Comparison of ENCODE assay signal across 18 mouse cellular contexts in genomic region chr12:78916278-78916677, GRCm38 (mm10). TPM values are rescaled to one million over a fixed set of nuclear protein-coding genes. Genes with fewer than 3 reads are reported as not detected.
DNase-seq lines count a peak whose midpoint lies in the region; ATAC-seq and TF ChIP-seq lines count a peak whose summit lies in the region.
"Had no signal": no experiment of that assay in that cellular context is flagged by ENCODE, and none has a peak within 500 bp of the region (broad histone marks: within the 10 kb centered on the region; RNA-seq: fewer than 3 reads in every experiment).

No protein-coding gene starts in this region.

- no peak overlapping the region for H3K9ac ChIP-seq in CH12.LX (ENCODE audit: insufficient read depth, low read depth)
- H3K9ac ChIP-seq in liver, embryonic 15.5 days, result peak overlapping the region; percentile 33; the same call in 1 of the 2 replicates
- no peak overlapping the region for H3K9ac ChIP-seq in forebrain, embryonic 11.5 days (ENCODE audit: low read length)
- H3K9ac ChIP-seq in hindbrain, embryonic 14.5 days, result no peak overlapping the region
- H3K9ac ChIP-seq: limb, embryonic 13.5 days had no signal

- no peak for DNase-seq in layer of hippocampus, adult 2 months (ENCODE audit: low spot score in 2 of 2)
- DNase-seq in layer of hippocampus, adult 11-12 months (ENCODE audit: low spot score), result no peak
- DNase-seq in CH12.LX (ENCODE audit: extremely low read depth) (no peak), Patski (ENCODE audit: low read depth, low spot score) (no peak)
- no peak for DNase-seq in forebrain, embryonic 11.5 days (ENCODE audit: low spot score)
- DNase-seq in hindbrain, embryonic 14.5 days (ENCODE audit: low spot score), result no peak
- no peak for DNase-seq in kidney, postnatal 14 days
- DNase-seq: adrenal gland, postnatal 14 days; cerebellum, postnatal 14 days; gastrocnemius, adult 2 months; kidney, adult 9 months; lung, postnatal 36 days; midbrain, embryonic 14.5 days had no signal

- peaks cover 0 to 10% of the 10 kb centered on the region in 2 experiments; a peak in 2 of 4 replicates for H3K4me1 ChIP-seq in CH12.LX (ENCODE audit: control insufficient read depth in 1 of 2, insufficient read depth in 2 of 2)
- H3K4me1 ChIP-seq in liver, embryonic 15.5 days (replicated peaks), result peaks cover 70% of the 10 kb centered on the region
- H3K4me1 ChIP-seq in forebrain, embryonic 11.5 days (replicated peaks; ENCODE audit: control insufficient read depth, insufficient read depth, low read length), result peaks cover 6% of the 10 kb centered on the region; the same call in 1 of the 2 replicates
- peaks cover 10% of the 10 kb centered on the region for H3K4me1 ChIP-seq in hindbrain, embryonic 14.5 days (replicated peaks; ENCODE audit: control insufficient read depth, insufficient read depth, low read length)

- TF ChIP-seq POLR2A in CH12.LX (IDR thresholded peaks at IDR 0.05; ENCODE audit: low read depth, low read length), result no peak

- CTCF ChIA-PET in Patski (lab: Charles Lee), result no interaction called here

- no peaks in the 10 kb centered on the region for H3K79me2 ChIP-seq in CH12.LX (replicated peaks; ENCODE audit: control insufficient read depth, extremely low read depth, insufficient read depth, poor library complexity, severe bottlenecking)

- no peak for TF ChIP-seq EP300 in CH12.LX (IDR thresholded peaks at IDR 0.05; ENCODE audit: low read length)

- no peak for ATAC-seq in Patski
- ATAC-seq in liver, embryonic 15.5 days (ENCODE audit: insufficient read depth), result no peak
- ATAC-seq in forebrain, embryonic 11.5 days (replicated peaks; ENCODE audit: low FRiP score), result no peak
- ATAC-seq in hindbrain, embryonic 14.5 days (ENCODE audit: low FRiP score), result no peak
- ATAC-seq: forebrain, embryonic 16.5 days; hindbrain, embryonic 16.5 days had no signal

- POLR2A ChIA-PET in Patski (lab: Charles Lee), result no interaction called here

- TF ChIP-seq RAD21 in CH12.LX (IDR thresholded peaks at IDR 0.05; ENCODE audit: low read depth, low read length), result no peak; the same call in 1 of the 2 replicates

- no peak overlapping the region for H3K27ac ChIP-seq in layer of hippocampus, adult 2 months
- no peak overlapping the region for H3K27ac ChIP-seq in CH12.LX (ENCODE audit: insufficient read depth, low read depth)
- peak overlapping the region; percentile 91 for H3K27ac ChIP-seq in liver, embryonic 15.5 days (replicated peaks)
- H3K27ac ChIP-seq in forebrain, embryonic 11.5 days (ENCODE audit: low read depth, low read length), result no peak overlapping the region
- H3K27ac ChIP-seq in hindbrain, embryonic 14.5 days, result no peak overlapping the region
- H3K27ac ChIP-seq: gastrocnemius, adult 2 months; limb, embryonic 13.5 days had no signal

- H3K27me3 ChIP-seq in CH12.LX (replicated peaks) (no peaks in the 10 kb centered on the region), Patski (no peaks in the 10 kb centered on the region)
- peaks cover 40% of the 10 kb centered on the region for H3K27me3 ChIP-seq in liver, embryonic 15.5 days
- H3K27me3 ChIP-seq in forebrain, embryonic 11.5 days (ENCODE audit: control insufficient read depth, insufficient read depth, low read length), result peaks cover 13% of the 10 kb centered on the region
- peaks cover 21% of the 10 kb centered on the region for H3K27me3 ChIP-seq in hindbrain, embryonic 14.5 days (ENCODE audit: control insufficient read depth, insufficient read depth, low read length)

- no peaks in the 10 kb centered on the region for H3K36me3 ChIP-seq in CH12.LX (replicated peaks in 1 of 2; ENCODE audit: control insufficient read depth in 1 of 2, insufficient read depth in 1 of 2, low read length in 1 of 2)
- H3K36me3 ChIP-seq in liver, embryonic 15.5 days (replicated peaks), result peaks cover 12% of the 10 kb centered on the region
- no peaks in the 10 kb centered on the region for H3K36me3 ChIP-seq in forebrain, embryonic 11.5 days (ENCODE audit: control insufficient read depth, insufficient read depth, low read length)
- no peaks in the 10 kb centered on the region for H3K36me3 ChIP-seq in hindbrain, embryonic 14.5 days (replicated peaks; ENCODE audit: control insufficient read depth, insufficient read depth)
- H3K36me3 ChIP-seq: heart, embryonic 10.5 days; limb, embryonic 13.5 days had no signal

- no peak overlapping the region for H3K4me2 ChIP-seq in CH12.LX (ENCODE audit: insufficient read depth, low read depth, poor library complexity, severe bottlenecking)
- peak overlapping the region; percentile 55; the same call in 1 of the 2 replicates for H3K4me2 ChIP-seq in liver, embryonic 15.5 days
- no peak overlapping the region for H3K4me2 ChIP-seq in forebrain, embryonic 11.5 days (ENCODE audit: low read depth, low read length, severe bottlenecking)
- no peak overlapping the region for H3K4me2 ChIP-seq in hindbrain, embryonic 14.5 days (replicated peaks)
- H3K4me2 ChIP-seq: limb, embryonic 13.5 days had no signal

- H3K9me3 ChIP-seq in CH12.LX (replicated peaks; ENCODE audit: low read length), result no peaks in the 10 kb centered on the region
- H3K9me3 ChIP-seq in liver, embryonic 15.5 days (replicated peaks), result no peaks in the 10 kb centered on the region
- H3K9me3 ChIP-seq in forebrain, embryonic 11.5 days (ENCODE audit: control insufficient read depth, low read length), result no peaks in the 10 kb centered on the region
- H3K9me3 ChIP-seq in hindbrain, embryonic 14.5 days (ENCODE audit: control insufficient read depth, low read length), result no peaks in the 10 kb centered on the region
- H3K9me3 ChIP-seq: heart, embryonic 10.5 days; limb, embryonic 13.5 days had no signal

- in situ Hi-C loops in CH12.LX (cut with MboI; ENCODE audit: low pct_ligation_motif_present, low pct_unique_long_range_greater_than_20kb, low sequenced_read_pairs), result no loop called here
- in situ Hi-C loops in Patski (cut with MboI; ENCODE audit: low pct_unique_long_range_greater_than_20kb), result no loop called here

- H3K4me3 ChIP-seq in layer of hippocampus, adult 2 months, result no peak overlapping the region
- H3K4me3 ChIP-seq in CH12.LX (replicated peaks in 1 of 3; ENCODE audit: low read depth in 2 of 3, low read length in 2 of 3, poor library complexity in 1 of 3), result no peak overlapping the region
- no peak overlapping the region for H3K4me3 ChIP-seq in liver, embryonic 15.5 days (replicated peaks)
- H3K4me3 ChIP-seq in forebrain, embryonic 11.5 days (ENCODE audit: low read depth, low read length), result no peak overlapping the region
- H3K4me3 ChIP-seq in hindbrain, embryonic 14.5 days (replicated peaks; ENCODE audit: low read length), result no peak overlapping the region
- H3K4me3 ChIP-seq: gastrocnemius, adult 2 months; heart, embryonic 10.5 days; limb, embryonic 13.5 days had no signal

- TF ChIP-seq CTCF in layer of hippocampus, adult 2 months (conservative IDR thresholded peaks at IDR 0.05), result peak; percentile 41
- TF ChIP-seq CTCF in CH12.LX (conservative IDR thresholded peaks at IDR 0.05 in 1 of 2, IDR thresholded peaks at IDR 0.05 in 1 of 2; ENCODE audit: low read depth in 2 of 2, low read length in 2 of 2) (peak; percentile 13 to 29; a peak in 2 of 4 replicates), Patski (IDR thresholded peaks at IDR 0.05) (peak; percentile 51)

- dilution Hi-C loops in CH12.LX (cut with MboI; ENCODE audit: extremely low pct_ligation_motif_present, extremely low pct_unique_long_range_greater_than_20kb, low sequenced_read_pairs), result no loop called here

- WGBS in liver, embryonic 15.5 days (ENCODE audit: insufficient replicate concordance), result 68% methylated on average over 3 of the region's 3 CpGs
- 66% methylated on average over 3 of the region's 3 CpGs for WGBS in forebrain, embryonic 11.5 days
- 73% methylated on average over 3 of the region's 3 CpGs for WGBS in hindbrain, embryonic 14.5 days

TF ChIP-seq in CH12.LX, 34 proteins besides CTCF, POLR2A, EP300 and RAD21 (continues in another document):
- TF ChIP-seq MEF2A (IDR thresholded peaks at IDR 0.05; ENCODE audit: borderline replicate concordance, low read depth, low read length) (no peak), NRF1 (IDR thresholded peaks at IDR 0.05; ENCODE audit: low read depth, low read length) (no peak), MAX (IDR thresholded peaks at IDR 0.05; ENCODE audit: low read length) (no peak), CHD2 (IDR thresholded peaks at IDR 0.05; ENCODE audit: low read length) (no peak), MXI1 (IDR thresholded peaks at IDR 0.05; ENCODE audit: low read depth, low read length) (no peak), USF2 (conservative IDR thresholded peaks at IDR 0.05; ENCODE audit: low read depth, low read length) (no peak), RCOR1 (conservative IDR thresholded peaks at IDR 0.05; ENCODE audit: low read depth, low read length) (no peak), USF1 (IDR thresholded peaks at IDR 0.05; ENCODE audit: low read depth, low read length) (no peak)

RNA-seq across cellular contexts. Expression of gene Plek2, which starts 9.5 kb away (rescaled TPM):
- under 1 TPM in 1 of 2 experiments, not detected in 1; 0.23 TPM for total RNA-seq in layer of hippocampus, adult 2 months (2021)
- total RNA-seq in CH12.LX (2012; rRNA removed) (0.85 and 1.1 TPM in 2 replicates), CH12.LX (2014; rRNA removed) (not detected in 2 replicates)
- polyA plus RNA-seq in CH12.LX (2012; ENCODE audit: insufficient read length, low read depth) (0.30 TPM in 1 of 2 replicates, not detected in the other), Patski (2021) (0.09 TPM)
- polyA plus RNA-seq in liver, embryonic 15.5 days (2015; fragmentation: Nextera tagmentation; extraction: Ambion mirVana), result 41.4 and 46.1 TPM in 2 replicates
- polyA plus RNA-seq in forebrain, embryonic 11.5 days (2014; fragmentation: Nextera tagmentation; extraction: Ambion mirVana), result 3.0 and 3.5 TPM in 2 replicates
- polyA plus RNA-seq in hindbrain, embryonic 14.5 days (2014; fragmentation: Nextera tagmentation; extraction: Ambion mirVana), result 1.8 TPM in 2 replicates

RNA-seq across cellular contexts. Expression of gene Eif2s1, which starts 54.7 kb away (rescaled TPM):
- total RNA-seq in layer of hippocampus, adult 2 months (2021), result 10 to 100 TPM; 47.7 to 50.2 TPM
- 124 and 170 TPM in 2 replicates for total RNA-seq in CH12.LX (2012; rRNA removed)
- 351 and 442 TPM in 2 replicates for total RNA-seq in CH12.LX (2014; rRNA removed)
- polyA plus RNA-seq in CH12.LX (2012; ENCODE audit: insufficient read length, low read depth), result 196 and 197 TPM in 2 replicates
- polyA plus RNA-seq in Patski (2021), result 70.4 TPM
- polyA plus RNA-seq in liver, embryonic 15.5 days (2015; fragmentation: Nextera tagmentation; extraction: Ambion mirVana), result 166 and 171 TPM in 2 replicates
- 240 and 249 TPM in 2 replicates for polyA plus RNA-seq in forebrain, embryonic 11.5 days (2014; fragmentation: Nextera tagmentation; extraction: Ambion mirVana)
- 141 and 153 TPM in 2 replicates for polyA plus RNA-seq in hindbrain, embryonic 14.5 days (2014; fragmentation: Nextera tagmentation; extraction: Ambion mirVana)

RNA-seq across cellular contexts. Expression of gene Atp6v1d, which starts 54.8 kb away (rescaled TPM):
- total RNA-seq in layer of hippocampus, adult 2 months (2021), result 100 to 1,000 TPM; 254 to 256 TPM
- total RNA-seq in CH12.LX (2012; rRNA removed) (28.4 and 30.0 TPM in 2 replicates), CH12.LX (2014; rRNA removed) (65.6 and 70.5 TPM in 2 replicates)
- polyA plus RNA-seq in CH12.LX (2012; ENCODE audit: insufficient read length, low read depth) (39.2 and 74.0 TPM in 2 replicates), Patski (2021) (86.4 TPM)
- polyA plus RNA-seq in liver, embryonic 15.5 days (2015; fragmentation: Nextera tagmentation; extraction: Ambion mirVana), result 23.8 and 24.4 TPM in 2 replicates
- 79.6 and 99.2 TPM in 2 replicates for polyA plus RNA-seq in forebrain, embryonic 11.5 days (2014; fragmentation: Nextera tagmentation; extraction: Ambion mirVana)
- polyA plus RNA-seq in hindbrain, embryonic 14.5 days (2014; fragmentation: Nextera tagmentation; extraction: Ambion mirVana), result 128 and 135 TPM in 2 replicates
